Mouse (Mus musculus) heart, embryonic 16.5 days (tissue): ENCODE results near the gene Epha4. TPM values are rescaled to one million over a fixed set of nuclear protein-coding genes. Genes with fewer than 3 reads are reported as not detected.
A peak's percentile ranks its signal among the peaks of the same experiment; 100 is the strongest.

ENCODE experiments used
- ATAC-seq: fragments of 200-750 bp; cut with Nextera tagmentation; replicated peaks from 2 replicates; pipeline ENCODE4 v1.8.0; 2017; ENCODE audit warnings: moderate number of reproducible peaks; ENCODE audit not compliant: insufficient read depth, low FRiP score; ENCODE audit errors: extremely low read depth
- H3K27ac ChIP-seq: fragments of 300-500 bp; sonication (generic); 2 replicates; pipeline ENCODE4 v1.5.1; 2014; ENCODE audit warnings: mild to moderate bottlenecking, low read length, control low read depth, moderate library complexity
- H3K27me3 ChIP-seq: fragments of 300-500 bp; sonication (generic); 2 replicates; pipeline ENCODE4 v1.6.1; 2014; ENCODE audit warnings: low read length, mixed read lengths; ENCODE audit not compliant: control insufficient read depth, insufficient read depth
- H3K36me3 ChIP-seq: fragments of 300-500 bp; sonication (generic); 2 replicates; pipeline ENCODE4 v1.6.1; 2014; ENCODE audit not compliant: control insufficient read depth, insufficient read depth
- H3K4me1 ChIP-seq: fragments of 300-500 bp; sonication (generic); 2 replicates; pipeline ENCODE4 v1.6.1; 2014; ENCODE audit warnings: low read length, mixed read lengths; ENCODE audit not compliant: control insufficient read depth, insufficient read depth
- H3K4me2 ChIP-seq: fragments of 300-500 bp; sonication (generic); 2 replicates; pipeline ENCODE4 v1.6.1; 2014; ENCODE audit warnings: low read depth, mild to moderate bottlenecking, control low read depth, low read length
- H3K4me3 ChIP-seq: fragments of 300-500 bp; sonication (generic); 2 replicates; pipeline ENCODE4 v1.5.1; 2014; ENCODE audit warnings: mild to moderate bottlenecking, control low read depth, low read length
- H3K9ac ChIP-seq: fragments of 300-500 bp; sonication (generic); 2 replicates; pipeline ENCODE4 v1.6.1; 2014; ENCODE audit warnings: low read length, control low read depth
- H3K9me3 ChIP-seq: fragments of 300-500 bp; sonication (generic); replicated peaks from 2 replicates; pipeline ENCODE4 v1.6.1; 2016; ENCODE audit warnings: low read length; ENCODE audit not compliant: control insufficient read depth
- WGBS: fragments of 180-500 bp; shearing (Covaris S2); extraction: QIAGEN DNeasy Blood & Tissue Kit; methylation state at CpG from one replicate; pipeline ENCODE4 v1.1.7; 2014; 5-methylcytosine and 5-hydroxymethylcytosine counted together
- polyA plus RNA-seq: library from polyadenylated mRNA; unstranded; fragments of >200 nt; fragmentation: Nextera tagmentation; extraction: Ambion mirVana; gene quantifications from 2 replicates; pipeline ENCODE4 v1.2.1, GENCODE M21; 2015

Epha4 gene
- polyA plus RNA-seq, 1 experiment from 2014 or later = 9.1 TPM

GRCm38 (mm10) chr1:77514325-77514962 lies 444 bp downstream of the Epha4 start:
- ATAC-seq = peak; percentile 16; the same call in 1 of the 2 replicates
- Histone ChIP-seq H3K9ac (peak overlapping the region; percentile 73), H3K4me2 (peak overlapping the region; percentile 96), H3K4me1 (peaks cover 8% of the 10 kb centered on the region), H3K36me3 (no peaks in the 10 kb centered on the region), H3K9me3 (no peaks in the 10 kb centered on the region), H3K27me3 (peaks cover 6% of the 10 kb centered on the region), H3K27ac (peak overlapping the region; percentile 46), H3K4me3 (peak overlapping the region; percentile 79)
- WGBS = under 1% methylated on average over 45 of the region's 45 CpGs

GRCm38 (mm10) chr1:77513959-77514324 lies 946 bp downstream of the Epha4 start:
- Histone ChIP-seq H3K27me3 (peaks cover 6% of the 10 kb centered on the region), H3K9ac (peak overlapping the region; percentile 73), H3K4me3 (peak overlapping the region; percentile 79), H3K9me3 (no peaks in the 10 kb centered on the region), H3K4me2 (peak overlapping the region; percentile 96), H3K36me3 (no peaks in the 10 kb centered on the region), H3K4me1 (peaks cover 8% of the 10 kb centered on the region), H3K27ac (0 out of 2 replicates have a peak overlapping the region, but pooled peaks have one; percentile 46)
- no peak for ATAC-seq
- 2% methylated on average over 9 of the region's 9 CpGs for WGBS

GRCm38 (mm10) chr1:77513411-77513941 lies 1.4 kb downstream of the Epha4 start:
- Histone ChIP-seq H3K4me2 (peak overlapping the region; percentile 96), H3K4me3 (peak overlapping the region; percentile 79), H3K9ac (peak overlapping the region; percentile 73), H3K27me3 (peaks cover 6% of the 10 kb centered on the region), H3K36me3 (no peaks in the 10 kb centered on the region), H3K9me3 (no peaks in the 10 kb centered on the region), H3K27ac (no peak overlapping the region), H3K4me1 (peaks cover 8% of the 10 kb centered on the region)
- ATAC-seq = peak; percentile 10; the same call in 1 of the 2 replicates
- 2% methylated on average over 27 of the region's 27 CpGs for WGBS

GRCm38 (mm10) chr1:77512431-77513195 lies 2.3 kb downstream of the Epha4 start:
- H3K4me1 ChIP-seq = peaks cover 8% of the 10 kb centered on the region
- no peak overlapping the region for H3K27ac ChIP-seq
- peak overlapping the region; percentile 79 for H3K4me3 ChIP-seq
- H3K9me3 ChIP-seq = no peaks in the 10 kb centered on the region
- 14% methylated on average over 20 of the region's 20 CpGs for WGBS
- no peaks in the 10 kb centered on the region for H3K36me3 ChIP-seq
- peak overlapping the region; percentile 96 for H3K4me2 ChIP-seq
- peak overlapping the region; percentile 43 for H3K9ac ChIP-seq
- no peak for ATAC-seq
- peaks cover 6% of the 10 kb centered on the region for H3K27me3 ChIP-seq

- Histone ChIP-seq H3K36me3 (no peaks in the 10 kb centered on the region), H3K27ac (no peak overlapping the region), H3K4me3 (peak overlapping the region; percentile 79), H3K4me2 (peak overlapping the region; percentile 96), H3K27me3 (peaks cover under 1% of the 10 kb centered on the region), H3K9ac (no peak overlapping the region), H3K4me1 (peaks cover 8% of the 10 kb centered on the region), H3K9me3 (no peaks in the 10 kb centered on the region)
- WGBS = 51% methylated on average over 4 of the region's 4 CpGs
- ATAC-seq = no peak
Measured at GRCm38 (mm10) chr1:77512059-77512407, 2.9 kb downstream of the Epha4 start.

- WGBS = 72% methylated on average over 10 of the region's 10 CpGs
- no peak for ATAC-seq
- H3K4me2 ChIP-seq = no peak overlapping the region
Measured at GRCm38 (mm10) chr1:77511372-77512058, 3.4 kb downstream of the Epha4 start.

GRCm38 (mm10) chr1:77510623-77511022 lies 4.3 kb downstream of the Epha4 start:
- Histone ChIP-seq H3K4me3 (no peak overlapping the region), H3K4me2 (no peak overlapping the region), H3K9ac (no peak overlapping the region), H3K9me3 (no peaks in the 10 kb centered on the region), H3K27me3 (no peaks in the 10 kb centered on the region), H3K4me1 (peaks cover 5% of the 10 kb centered on the region), H3K27ac (no peak overlapping the region), H3K36me3 (no peaks in the 10 kb centered on the region)
- WGBS = 65% methylated on average over 5 of the region's 5 CpGs
- ATAC-seq = no peak

More at GRCm38 (mm10) chr1:77511372-77512058, 3.4 kb downstream of the Epha4 start:
- peaks cover 6% of the 10 kb centered on the region for H3K4me1 ChIP-seq
- H3K27ac ChIP-seq = no peak overlapping the region
- H3K27me3 ChIP-seq = no peaks in the 10 kb centered on the region
- H3K4me3 ChIP-seq = no peak overlapping the region
- H3K9ac ChIP-seq = no peak overlapping the region
- H3K9me3 ChIP-seq = no peaks in the 10 kb centered on the region
- no peaks in the 10 kb centered on the region for H3K36me3 ChIP-seq

- H3K4me1 ChIP-seq = peaks cover 9% of the 10 kb centered on the region
- H3K27ac ChIP-seq = no peak overlapping the region
- H3K4me3 ChIP-seq = no peak overlapping the region
- no peak for ATAC-seq
- 86% methylated on average over 18 of the region's 18 CpGs for WGBS
- no peaks in the 10 kb centered on the region for H3K27me3 ChIP-seq
- H3K4me2 ChIP-seq = no peak overlapping the region
- no peaks in the 10 kb centered on the region for H3K9me3 ChIP-seq
- H3K36me3 ChIP-seq = no peaks in the 10 kb centered on the region
- no peak overlapping the region for H3K9ac ChIP-seq
Measured at GRCm38 (mm10) chr1:77506856-77507200, 8.1 kb downstream of the Epha4 start.
